Mouse (Mus musculus): Measurements from ENCODE around the gene Rps6kc1.

The Rps6kc1 gene

DNA sequence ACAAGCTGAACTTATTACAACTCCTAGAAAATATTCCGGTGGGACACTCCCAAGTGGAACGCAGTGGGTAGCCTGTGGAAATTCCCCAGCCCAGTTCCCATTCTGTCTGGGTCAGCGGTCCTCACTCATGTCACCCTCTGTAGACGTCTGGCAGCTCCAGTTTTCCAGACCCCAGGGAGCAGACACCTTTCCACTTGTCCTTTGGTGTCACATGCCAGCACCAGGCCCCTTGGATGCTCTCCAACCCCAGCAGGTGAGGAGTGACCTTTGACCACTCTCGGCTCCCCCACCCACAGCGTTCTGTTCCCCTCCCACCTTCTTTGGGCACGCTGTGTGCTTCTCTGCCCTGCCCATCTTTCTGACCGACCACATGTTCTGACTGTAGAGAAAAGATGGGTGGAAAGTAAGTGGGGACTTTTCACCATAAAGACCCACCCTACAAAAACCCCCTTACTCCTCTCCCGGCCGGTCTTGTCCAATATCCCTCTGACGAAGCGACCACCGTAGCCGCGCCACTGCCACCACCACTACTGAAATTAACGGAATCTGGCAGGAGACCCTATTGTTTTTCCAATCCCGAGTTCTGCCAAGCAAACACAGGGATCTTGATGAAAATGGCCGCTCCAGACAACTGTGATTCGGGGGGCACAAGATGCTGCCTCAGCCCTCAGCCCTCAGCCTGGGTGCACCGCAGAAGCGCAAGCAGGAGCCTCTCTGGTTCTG, 246.6 kb downstream of the Rps6kc1 start:
- DNase-seq: peak; percentile 35 to 47

DNA sequence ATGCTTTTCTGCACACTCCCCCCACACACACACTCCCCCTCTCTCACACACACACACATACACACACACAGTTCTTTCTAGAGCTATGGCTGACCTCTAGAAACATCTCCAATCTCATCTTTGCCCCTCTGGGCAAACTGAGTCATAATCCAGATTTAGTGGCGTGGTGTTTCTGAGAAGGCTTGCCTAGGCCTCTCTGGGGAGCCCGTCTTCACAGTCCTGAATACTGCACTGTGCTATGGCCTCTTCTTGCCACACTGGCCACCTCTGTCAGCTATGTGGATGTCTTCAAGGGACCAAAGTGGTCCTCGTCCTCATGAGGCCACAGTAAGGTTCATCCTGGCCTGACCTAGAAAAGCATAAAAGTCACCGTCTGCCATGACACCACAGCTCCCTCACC, 247.6 kb downstream of the Rps6kc1 start:
- no peak for DNase-seq

DNA sequence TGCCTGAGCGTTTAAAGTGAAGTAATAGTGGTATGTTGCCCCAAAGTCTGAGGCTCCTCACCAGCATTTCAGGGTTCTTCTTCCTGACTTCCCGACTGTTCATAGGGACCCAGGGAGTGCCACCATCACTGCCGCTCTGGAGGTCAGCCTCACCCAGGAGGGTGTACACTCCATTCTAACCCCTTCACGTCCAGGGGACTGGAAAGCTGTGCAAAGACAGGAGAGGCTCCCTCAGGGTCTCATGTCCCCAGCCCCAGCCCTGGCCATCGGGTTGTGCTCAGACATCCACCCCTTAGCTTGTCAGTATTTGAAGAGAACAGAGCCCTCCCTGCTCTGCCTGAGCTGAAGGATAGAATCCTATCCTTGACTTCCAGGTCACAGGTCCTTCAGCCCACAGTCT, 248.8 kb downstream of the Rps6kc1 start:
- no peak for DNase-seq

DNA sequence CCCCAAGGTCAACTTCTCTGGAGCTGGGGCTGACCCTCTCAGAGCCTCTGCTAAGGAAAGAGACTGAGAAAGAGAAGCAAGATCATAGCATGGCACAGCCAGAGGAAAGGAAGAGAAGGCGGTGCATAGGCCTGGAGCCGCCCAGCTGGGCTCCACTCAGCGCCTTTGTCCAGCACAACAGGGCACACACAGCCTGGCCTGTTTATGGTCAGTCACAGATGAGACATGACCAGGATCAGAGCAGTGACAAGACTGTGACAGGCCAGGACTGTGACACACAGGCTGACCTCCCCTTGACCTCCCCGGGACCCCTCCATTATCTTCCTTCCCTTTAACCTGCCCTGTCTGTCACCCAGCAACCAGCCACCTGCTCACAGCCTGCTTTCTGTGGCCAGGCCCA, 249.8 kb downstream of the Rps6kc1 start:
- no peak for DNase-seq

DNA sequence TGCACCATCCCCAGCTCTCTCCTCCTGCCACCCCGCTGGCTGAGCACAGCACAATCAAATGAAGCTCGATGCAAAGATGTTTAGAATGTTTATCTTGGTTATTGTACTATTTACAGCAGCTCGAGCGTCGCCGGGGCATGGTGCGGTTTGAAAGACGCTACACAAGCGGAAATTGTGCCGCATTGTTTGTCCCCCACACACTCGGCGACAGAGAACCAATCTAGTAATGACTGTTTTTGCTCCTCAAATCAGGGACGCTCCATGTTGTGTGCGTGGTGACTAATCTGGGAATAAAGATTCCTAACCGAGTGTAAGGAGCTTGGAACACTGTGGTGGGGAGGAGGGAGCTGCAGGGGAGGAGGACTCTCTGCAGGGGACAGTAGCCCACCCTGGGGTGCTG, 250.3 kb downstream of the Rps6kc1 start:
- no peak for DNase-seq

DNA sequence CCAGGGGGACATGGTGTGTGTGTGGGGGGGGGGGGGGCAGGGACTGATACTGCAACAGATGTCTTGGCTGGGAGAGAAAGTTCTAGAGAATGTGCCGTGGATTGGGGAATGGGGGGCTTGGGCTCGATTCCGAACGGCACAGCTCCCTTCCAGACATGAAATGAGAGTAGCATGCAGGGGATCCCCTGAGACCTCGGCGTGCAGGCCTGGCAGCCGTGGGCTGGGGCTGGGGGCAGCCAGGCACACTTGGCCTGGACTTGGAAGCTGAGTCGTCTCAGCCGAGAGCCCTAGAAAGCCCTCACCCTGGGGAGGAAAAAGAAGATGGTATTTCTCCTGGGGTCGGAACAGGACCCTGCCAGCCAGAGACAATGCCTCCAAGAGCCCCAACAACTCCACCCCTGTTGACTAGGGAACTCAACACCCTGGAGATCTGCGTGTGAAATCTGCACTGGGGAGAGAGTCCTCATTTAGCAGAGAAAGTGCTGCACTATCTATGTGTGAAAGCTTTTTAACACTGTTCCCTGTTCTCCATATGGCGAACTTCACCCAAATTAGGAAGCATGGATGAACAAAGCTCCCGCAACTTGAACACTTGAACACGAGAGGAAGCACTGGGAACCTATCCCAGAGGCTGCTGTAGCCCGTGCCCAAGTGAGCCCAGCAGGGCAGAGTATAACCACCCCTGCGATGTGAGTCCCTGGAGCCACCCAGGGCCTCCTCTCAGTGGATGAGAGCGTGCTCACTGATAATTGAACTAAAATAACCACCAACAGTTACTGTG, 251.7 kb downstream of the Rps6kc1 start:
- DNase-seq: no peak

DNA sequence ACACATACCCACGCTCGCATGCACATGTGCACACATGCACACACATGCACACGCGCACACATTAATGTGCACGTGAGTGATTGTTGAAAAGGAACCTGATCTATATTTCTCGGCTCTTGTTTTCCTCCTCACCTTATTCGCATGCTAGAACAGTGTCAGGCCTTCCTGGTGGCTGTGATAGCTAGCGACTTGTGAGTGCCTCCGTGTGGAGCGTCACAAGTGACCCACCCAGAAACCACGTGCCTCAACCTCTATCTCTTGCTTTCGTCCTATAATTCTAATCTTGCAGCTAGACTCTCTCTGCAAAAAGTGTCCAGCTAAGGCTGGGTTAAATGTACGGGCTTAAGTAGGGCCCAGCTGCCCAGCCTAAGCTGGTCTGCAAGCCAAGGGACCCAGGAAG, 253.3 kb downstream of the Rps6kc1 start:
- DNase-seq: no peak

DNA sequence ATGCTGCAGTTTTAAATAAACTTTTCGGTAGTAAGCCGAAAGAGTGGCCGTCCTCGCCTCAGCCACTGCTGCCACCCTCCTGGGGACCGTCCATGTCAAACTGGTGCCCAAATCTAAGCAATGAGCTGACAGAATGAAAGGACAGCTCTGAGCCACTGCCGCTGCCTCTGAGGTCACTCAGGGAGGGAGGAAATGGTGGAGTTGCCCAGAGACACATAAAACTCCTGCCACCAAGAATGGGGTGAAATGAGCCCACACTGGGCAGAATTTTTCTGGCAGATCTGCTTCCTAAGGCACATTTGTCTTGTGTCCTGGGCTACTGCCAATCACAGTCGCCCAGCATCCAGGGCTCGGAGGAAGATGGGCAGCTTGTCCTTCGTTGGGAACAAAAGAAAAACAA, 255.5 kb downstream of the Rps6kc1 start:
- DNase-seq: peak; percentile 41 to 48

DNA sequence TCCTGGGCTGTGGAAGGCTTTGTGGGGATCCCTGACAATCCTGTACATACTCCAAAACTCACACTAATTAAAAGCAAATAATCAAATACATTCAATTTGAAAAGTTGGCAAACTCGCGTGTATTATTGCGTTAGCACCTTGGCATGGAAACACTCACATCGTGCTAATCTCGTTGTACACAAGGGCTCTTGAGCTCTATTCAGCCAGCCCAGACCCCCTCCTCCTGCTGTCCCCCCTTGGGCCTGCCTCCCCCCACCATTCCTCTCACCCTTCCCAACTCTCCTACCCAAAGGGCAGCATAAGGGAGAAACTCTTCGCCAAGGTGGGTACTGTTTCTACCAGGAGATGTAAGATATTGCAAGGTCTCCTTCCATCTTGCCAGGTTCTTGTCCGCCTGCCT, 255.9 kb downstream of the Rps6kc1 start:
- no peak for DNase-seq

DNA sequence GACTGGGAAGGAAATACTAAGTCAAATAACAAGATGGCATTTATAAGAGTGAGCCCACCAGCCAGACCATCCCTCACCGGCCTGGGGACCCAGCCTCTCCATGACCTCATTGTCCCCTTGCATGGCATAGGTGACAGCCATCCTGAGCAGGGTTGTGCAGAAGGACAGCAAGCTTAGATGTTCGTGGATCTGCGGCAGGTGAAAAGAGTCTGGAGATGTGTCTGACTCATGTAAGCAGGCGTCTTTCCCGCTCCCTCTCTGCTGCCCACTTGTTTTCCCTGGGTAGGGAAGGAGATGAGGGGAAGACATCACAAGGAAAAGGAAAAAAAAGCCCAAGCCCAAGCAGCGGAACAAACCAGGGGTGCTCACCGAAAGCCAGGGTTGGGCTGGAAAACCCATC, 256.5 kb downstream of the Rps6kc1 start:
- no peak for DNase-seq

DNA sequence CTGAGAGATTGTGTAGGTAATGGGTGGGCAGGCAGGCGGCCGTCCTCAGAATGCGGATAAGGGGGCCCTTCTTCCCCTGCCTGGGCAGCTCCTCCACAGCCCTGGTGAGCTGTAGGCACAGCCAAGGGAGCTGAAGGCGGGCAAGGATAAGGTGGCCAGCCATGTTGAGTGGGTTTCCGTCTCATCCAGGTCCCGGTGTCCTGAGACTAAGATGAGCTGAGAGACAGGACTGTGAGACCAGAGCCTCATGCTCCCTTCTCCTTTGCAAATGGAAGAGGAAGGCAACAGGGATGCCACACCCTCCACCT, 256.9 kb downstream of the Rps6kc1 start:
- DNase-seq: no peak

DNA sequence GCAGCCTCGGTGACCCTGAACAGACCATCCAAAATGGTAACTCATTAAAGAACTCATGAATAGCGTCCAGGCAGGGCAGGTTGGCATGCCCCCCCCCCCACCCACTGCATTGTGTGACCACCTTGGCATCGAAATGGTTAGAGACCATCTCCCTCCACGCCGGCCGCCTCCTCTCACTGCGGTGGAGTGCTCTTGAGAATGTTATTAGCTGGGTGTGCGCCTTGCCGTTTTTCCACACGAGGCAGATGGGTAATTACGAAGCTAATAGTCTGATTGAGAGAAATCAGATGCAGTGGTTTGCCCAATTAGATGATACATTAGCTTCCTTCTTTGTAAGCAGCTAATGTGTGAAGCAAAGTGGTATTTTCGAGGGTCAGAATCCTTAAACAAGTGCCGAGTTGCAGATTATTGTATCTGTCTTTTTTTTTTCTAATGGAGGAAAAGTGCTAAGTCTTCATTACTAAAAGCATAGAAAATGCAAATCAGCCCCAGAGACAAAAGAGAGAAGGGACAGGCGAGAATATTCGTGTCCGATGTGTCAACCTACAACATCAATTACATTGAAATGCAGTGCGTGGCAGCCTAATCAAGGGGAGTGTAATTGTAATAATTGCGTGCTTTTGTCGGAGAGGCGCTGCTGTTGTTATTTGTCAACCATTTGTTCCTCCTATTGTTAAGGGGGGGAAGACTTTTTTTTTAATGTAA, 257.4 kb downstream of the Rps6kc1 start:
- DNase-seq: no peak

DNA sequence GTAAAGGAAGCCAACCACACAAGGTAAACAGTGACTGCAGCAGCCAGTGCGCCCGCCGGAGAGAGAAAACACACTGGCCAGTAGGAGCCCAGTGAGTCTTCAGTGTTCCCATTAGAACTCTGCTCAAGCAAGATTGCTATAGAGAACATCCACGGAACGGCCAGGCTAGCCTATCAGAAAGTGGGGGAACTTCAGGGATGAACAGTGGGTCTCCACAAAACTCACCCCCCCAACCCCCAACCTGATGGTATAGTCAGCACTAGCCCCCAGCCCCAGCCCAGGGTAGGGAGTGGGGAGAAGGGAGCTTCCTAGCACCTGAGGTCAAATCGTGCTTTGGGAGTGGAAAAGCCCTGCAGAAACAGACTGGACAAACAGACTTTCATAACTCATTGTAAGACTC, 258.5 kb downstream of the Rps6kc1 start:
- no peak for DNase-seq

All from cerebellum, postnatal 14 days (tissue).